Mouse (Mus musculus) left cerebral cortex, postnatal 36 days (tissue): ENCODE data around the gene Pcif1. TPM values are rescaled to one million over a fixed set of nuclear protein-coding genes. Genes with fewer than 3 reads are reported as not detected.

Experiments used
- DNase-seq, 2 experiments: peaks; one replicate each; pipeline ENCODE4 v3.0.0; 2021 to 2022; ENCODE audit warnings: low spot score in 2 of 2, mixed read lengths in 1 of 2
- intact Hi-C: fragments of 180-260 bp; cut with DNase I; formaldehyde crosslinking; loops from one replicate; pipeline ENCODE4 v1.15.1; 2025
- total RNA-seq, 2 experiments: library from RNA; stranded (reverse); gene quantifications; 2 replicates each; pipeline ENCODE4 v1.2.3; 2021

Gene Pcif1
- total RNA-seq, 2 experiments from 2014 or later, result 42.8 to 46.7 TPM

DNA sequence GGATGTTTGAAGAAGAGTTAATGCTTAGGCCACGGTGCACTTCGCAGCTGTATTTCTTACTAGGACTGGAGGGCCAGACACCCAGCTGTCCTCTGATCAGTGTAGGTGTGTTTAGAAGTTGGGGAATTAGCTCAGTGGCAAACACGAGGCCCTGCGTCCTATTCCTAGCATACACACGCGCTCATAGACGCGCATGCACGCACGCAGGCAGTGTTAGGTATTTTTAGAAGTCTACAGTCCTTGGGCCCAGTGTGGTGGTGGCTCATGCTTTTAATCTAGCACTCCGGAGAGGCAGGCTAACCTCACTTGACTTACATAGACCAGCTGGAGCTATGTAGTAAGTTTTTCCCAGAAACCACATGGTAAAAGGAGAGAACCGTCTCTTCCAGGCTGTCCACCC is 33.0 kb downstream of the Pcif1 start:
- intact Hi-C loops, result loop anchor here (2.0 kb wide), 1 partner anchor 123 kb away; the partner anchor contains the start of gene Ncoa5
- DNase-seq, result peak; percentile 62 to 64

DNA sequence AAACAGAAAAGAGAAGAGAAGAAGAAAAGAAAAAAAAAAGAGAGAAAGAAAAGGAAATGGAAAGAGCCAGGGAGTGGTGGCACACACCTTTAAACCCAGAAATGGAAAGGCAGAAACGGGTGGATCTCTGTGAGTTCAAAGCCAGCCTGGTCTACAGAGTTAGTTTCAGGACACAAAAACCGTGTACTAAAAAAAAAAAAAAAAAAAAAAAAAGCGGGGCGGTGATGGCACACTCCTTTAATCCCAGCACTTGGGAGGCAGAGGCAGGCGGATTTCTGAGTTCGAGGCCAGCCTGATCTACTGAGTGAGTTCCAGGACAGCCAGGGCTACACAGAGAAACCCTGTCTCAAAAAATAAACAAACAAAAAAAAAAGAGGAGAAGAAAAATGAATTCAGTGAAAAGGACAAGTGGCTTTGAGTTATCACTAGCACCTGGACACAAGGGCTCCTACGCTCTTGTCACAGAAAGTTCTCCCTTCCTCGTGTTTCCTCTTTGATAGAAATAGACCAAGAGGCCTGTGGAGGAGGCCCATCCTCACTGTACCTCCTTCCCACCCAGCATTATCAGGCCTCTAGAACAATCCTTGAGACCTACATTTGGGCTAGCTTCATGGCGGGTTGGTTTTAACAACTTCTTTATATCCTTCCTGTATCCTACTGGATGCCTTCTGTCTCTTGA is 33.8 kb downstream of the Pcif1 start:
- intact Hi-C loops, result loop anchor here (2.0 kb wide), 1 partner anchor 122 kb away; the partner anchor contains the start of gene Ncoa5
- DNase-seq, result no peak

DNA sequence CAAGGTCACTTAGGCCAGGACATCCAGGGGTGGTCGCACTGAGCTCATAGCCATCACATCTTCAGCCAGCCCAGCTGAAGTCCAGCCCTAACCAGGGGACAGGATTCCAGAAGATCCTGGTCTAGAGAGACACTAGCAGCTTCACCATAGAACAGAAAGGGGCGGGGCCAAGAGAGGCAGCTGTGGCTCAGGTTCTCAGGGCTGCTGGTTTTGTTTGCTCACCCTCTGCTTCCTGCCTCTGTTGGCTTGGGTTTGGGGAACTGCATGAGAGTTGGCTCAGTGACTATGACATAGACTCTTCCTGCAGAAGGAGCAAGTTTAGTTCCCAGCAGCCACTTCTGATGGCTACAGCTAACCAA is 34.3 kb downstream of the Pcif1 start:
- intact Hi-C loops, result loop anchor here (2.0 kb wide), 1 partner anchor 121 kb away; the partner anchor contains the start of gene Ncoa5
- no peak for DNase-seq

DNA sequence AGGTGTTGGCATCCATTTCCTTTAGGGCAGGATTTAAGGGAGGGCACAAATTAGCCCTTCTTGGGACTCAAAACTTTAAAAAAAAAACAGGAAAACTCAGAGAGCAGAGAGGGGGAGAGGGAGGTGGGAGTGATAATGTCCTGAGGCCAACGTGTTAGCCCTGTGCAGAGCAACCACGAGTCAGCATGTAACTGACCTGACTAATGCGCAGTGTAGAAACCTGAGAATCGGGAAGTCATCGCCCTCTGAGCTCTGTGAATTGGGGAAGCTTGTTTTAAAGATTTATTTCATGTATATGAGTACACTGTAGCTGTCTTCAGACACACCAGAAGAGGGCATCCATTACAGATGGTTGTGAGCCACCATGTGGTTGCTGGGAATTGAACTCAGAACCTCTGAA is 37.7 kb downstream of the Pcif1 start:
- no peak for DNase-seq
- intact Hi-C loops, result no loop called here

DNA sequence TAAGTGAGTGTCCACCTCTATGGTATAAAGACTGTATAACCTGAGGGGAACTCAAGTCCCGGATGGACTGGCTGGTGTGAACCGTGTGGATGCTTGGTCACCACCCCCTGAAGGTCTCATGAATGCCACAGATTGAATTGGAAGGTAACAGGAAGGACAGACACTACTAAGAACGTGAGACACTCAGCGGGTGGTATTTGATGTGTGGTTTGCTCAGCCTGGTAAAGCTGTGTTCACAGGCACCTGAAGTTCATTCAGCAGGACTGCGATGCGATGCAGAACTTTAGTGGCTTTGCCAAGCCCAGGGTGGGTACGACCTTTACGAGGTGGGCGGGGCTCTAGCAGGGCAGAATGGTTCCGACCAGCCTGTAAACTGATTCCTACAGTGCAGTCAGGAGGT is 38.3 kb downstream of the Pcif1 start:
- DNase-seq, result no peak
- intact Hi-C loops, result no loop called here

DNA sequence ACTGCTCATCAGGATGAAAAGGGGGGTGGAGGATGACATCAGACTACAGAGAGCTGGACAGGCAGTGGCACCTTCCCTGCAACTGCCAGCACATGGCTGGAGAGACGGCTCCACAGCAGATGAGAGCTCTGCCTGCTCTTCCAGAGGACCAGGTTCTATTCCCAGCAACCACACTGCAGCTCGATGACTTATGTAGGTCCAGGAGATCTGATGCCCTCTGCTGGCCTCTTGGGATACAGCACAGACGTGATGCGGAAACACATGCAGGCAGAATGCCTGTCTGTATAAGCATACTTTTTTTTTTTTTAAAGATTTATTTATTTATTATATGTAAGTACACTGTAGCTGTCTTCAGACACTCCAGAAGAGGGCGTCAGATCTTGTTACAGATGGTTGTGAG is 39.2 kb downstream of the Pcif1 start:
- intact Hi-C loops, result no loop called here

DNA sequence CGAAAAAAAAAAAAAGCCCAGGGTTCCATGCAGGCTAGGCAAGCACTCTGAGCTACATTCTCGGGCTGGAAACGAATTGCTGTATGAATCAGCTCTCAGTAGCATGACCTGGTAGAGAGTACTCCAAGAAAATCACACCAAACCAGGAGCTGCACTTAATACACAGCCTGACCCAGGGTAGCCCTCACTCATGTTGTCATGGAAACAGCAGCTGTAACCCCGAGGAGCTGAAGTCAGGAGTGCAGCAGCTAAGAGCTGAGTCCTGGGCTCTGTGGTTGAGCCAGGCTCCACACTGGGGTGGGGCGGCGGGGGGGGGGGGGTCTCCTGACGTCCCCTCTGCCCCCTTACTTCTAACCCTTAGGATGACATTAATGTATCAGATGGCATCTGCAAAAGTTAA is 42.9 kb downstream of the Pcif1 start:
- DNase-seq, result no peak
- intact Hi-C loops, result no loop called here

More for the DNA sequence above, 39.2 kb downstream of the Pcif1 start:
- no peak for DNase-seq

DNA sequence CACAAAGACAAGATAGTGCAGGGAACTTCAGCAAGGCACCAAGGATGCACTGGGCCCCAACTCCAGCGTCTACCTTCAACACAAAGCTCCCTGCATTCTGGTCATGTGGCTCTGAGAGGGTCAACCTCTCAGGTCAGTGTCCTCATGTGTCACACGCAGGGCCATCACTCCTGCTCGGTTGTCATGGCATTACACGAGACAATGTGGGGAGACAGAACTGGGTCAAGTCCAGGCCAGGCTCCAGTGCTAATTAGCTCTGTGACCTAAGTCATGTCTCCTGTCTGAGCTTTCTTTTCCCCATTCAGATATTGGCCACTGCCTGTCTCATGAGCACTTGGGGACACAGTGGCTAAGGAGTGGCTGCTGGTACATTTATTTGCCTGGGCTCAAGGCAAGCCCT is 44.2 kb downstream of the Pcif1 start:
- intact Hi-C loops, result no loop called here

DNA sequence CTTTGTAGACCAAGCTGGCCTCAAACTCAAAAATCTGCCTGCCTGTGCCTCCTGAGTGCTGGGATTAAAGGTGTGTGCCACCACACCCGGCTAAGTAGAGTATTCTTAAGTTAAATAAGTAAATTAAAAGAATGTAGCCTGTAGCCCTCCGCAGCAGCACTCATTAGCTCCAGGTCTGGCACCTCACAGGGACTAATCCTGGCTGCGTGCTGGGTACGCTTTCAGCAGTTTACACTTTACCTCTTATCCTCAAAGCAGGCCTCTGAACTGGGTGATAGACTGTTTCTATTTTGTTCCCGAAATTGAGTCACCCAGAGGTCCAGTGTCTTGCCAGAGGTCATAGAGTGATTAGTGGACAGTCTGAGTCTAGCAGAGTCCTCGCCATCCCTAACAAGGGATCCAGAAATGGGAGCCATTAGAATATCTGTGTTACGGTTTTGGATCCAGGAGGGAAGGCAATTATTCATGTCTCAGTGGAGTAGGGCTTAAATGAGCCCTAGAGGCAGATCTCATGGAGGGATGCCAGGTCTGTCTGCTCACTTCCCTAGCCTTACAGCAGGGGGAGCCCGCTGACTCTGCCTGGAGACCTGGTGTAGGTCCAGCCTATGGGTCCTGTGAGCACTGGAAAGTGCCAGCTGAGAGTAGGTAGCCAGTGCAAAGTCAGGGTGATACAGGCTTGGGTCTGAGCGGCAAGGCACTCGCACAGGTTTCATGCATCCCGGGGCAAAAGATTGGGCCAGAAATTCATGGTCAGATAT is 45.2 kb downstream of the Pcif1 start:
- intact Hi-C loops, result no loop called here
- peak; percentile 86 to 87 for DNase-seq

More for the DNA sequence above, 44.2 kb downstream of the Pcif1 start:
- DNase-seq, result no peak

DNA sequence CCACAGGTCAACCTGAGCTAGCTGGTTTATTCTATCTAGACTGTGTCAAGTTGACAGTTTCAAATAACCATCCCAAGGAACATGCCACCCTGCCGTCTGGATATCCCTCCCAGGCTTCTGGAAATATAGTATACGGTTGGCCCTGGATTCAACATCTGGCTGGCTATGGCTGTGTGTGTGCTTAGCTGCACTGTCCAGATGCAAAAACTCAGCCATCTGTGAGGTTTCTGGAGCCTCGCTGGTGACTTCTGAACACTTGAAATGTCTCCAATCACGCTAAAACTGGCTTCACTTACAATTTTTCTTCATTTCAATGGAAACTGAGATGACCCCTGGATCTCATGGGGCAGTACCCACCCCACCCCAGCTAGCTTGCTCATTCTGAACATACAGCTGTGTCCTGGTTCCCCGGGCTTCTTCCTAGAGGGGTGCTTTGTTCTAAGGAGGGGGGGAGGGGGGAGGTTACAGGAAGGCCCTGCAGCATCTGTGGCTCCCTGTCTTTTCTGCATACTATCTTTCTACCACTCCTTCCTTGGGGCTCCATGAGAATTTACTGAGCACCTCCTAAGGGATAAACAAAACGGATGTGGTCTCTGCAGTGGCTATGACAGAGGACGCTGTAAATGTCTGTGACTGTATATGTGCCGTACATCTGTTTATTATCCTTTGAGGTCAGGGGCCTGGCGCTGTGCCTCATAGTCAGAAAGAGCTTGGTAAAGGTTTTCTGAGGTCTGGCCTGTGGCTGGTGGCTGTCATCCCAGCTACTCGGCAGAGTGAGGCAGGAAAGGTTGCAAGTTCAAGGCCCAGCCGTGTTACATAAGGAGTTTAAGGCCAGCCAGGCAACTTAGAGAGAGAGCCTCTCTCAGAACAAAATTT is 51.8 kb downstream of the Pcif1 start:
- intact Hi-C loops, result no loop called here
- DNase-seq, result no peak

DNA sequence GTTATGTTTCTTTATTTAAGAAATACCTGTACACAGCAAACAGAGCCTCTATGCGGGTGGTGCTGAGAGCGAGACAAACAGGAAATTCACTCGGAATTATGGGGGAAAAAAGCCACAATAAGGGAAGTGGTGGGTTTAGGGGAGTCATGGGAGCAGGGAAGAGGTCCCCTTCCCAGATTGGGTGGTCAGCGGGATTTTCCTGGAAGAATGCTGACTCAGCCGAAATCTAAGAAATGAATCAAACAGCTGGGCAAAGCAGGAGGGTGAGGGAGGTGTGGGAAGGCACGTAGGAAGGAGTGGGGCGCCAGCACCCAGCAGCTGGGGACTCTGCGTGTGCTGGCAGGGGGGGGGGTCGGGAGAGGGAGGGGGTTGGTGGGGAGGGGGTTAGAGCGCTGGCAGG is 54.4 kb downstream of the Pcif1 start:
- intact Hi-C loops, result no loop called here
- DNase-seq, result no peak

DNA sequence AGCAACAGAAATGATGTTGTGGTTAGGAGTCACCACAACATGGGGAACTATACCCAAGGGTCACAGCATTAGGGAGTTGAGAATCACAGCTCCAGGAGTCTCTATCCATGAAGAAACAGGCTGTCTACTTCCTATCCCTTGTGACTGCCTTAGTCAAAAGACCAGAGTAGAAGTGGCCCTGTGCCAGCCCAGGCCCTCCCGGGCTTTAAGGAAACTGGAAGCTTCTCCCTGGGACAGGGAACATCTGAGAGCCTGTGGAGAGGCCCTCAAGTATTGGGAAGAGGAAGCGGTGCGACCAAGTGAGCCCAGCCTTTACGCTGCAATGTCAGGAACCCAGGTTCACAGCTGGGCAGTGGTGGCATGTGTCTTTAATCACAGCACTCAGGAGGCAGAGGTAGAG is 56.9 kb downstream of the Pcif1 start:
- intact Hi-C loops, result no loop called here
- no peak for DNase-seq

DNA sequence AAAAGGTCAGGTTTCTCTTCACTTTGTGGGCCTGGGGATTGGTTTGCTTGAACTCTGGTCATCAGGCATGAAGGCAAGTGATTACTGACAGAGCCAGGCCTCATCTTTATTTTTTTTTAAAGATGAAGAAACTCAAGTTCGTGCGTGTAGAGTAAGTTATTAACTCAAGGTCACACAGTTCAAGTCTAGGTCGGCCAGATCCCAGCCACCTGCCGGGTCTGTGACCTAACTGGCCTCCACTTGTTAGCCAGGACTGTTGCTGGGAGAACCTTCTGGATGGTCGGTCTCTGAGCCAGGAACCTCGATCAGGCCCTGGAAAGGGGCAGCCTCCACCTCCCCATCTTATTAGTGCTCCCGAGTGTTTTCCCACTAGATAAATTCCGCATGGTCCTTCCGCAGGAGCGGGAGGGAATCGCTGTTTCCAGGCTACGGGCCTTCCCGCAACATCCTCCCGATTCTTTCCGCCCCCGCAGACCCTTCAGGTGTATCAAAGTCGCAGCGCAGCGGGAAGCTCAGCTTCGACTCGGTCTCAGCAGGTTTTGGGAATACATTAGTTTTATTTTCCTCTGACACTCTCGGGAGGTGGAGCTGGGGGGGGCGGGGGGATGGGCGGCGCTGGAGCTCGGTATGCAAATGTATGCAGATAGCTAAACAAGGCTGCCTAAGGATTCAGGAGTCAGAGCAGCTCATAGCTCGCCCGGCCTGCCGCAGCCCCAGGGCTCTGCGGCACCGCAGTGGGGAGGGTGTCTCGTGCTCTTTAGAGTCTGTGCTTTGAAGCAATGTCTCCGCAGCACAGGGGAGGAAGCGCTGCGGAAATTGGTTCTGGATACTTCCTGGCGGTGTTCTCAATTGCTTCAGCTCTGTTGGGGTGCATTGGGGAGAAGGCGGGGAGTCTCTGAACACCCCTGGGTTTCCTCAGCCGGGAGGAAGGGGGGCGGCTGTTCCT is 59.3 kb downstream of the Pcif1 start:
- intact Hi-C loops, result no loop called here
- peak; percentile 68 to 69 for DNase-seq

DNA sequence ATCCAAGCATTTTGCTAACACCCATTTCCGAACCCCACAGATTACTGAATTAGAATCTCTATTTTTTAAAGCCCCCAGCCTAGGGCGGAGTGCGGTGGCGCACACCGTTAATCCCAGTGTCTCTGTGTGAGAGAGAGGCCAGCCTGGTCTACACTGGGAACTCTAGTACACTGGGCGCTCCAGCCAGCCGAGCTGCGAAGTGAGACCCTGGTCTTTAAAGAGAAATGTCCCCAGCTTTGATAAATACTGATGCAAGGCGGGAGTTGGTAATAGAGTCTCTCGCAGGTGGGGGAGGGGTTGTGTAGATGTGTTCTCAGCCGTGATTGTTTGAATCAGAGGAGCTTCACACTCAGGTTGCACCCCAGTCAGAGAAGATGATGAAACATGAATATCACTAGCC is 60.0 kb downstream of the Pcif1 start:
- intact Hi-C loops, result no loop called here

DNA sequence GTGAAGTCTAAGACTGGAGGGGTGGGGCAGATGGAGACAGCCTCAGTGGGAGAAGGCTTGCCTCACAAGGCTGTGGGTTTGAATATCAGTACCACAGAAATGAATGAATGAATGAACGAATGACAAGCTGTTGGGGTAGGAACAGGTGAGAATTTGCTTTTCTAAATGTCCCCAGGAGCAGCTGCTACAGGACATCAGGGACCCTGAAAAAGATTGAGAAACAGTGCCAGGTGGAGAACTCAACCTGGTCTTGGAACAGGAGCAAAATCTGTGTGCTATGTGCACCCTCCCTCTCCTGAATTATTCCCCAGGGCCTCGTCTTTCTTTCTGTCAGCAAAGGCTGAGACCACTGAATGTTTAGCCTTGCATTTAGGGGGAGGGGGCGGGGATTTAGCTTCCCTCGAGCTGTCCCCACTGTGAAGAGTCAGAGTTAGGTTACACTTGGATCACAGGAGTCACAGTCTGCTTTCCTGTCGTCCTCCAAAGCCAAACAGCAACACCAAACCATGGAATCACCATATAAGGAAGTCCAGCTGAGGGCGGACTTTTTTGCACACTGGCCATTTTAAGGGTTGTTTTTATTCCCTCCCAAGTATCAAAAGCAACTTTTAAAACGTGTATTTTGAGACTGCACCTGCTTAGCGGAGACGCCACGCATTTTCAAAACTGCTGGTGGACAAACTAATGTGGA is 61.2 kb downstream of the Pcif1 start, which contains the start of gene Mmp9:
Gene Mmp9, plus strand, starts transcription at position 641 of the 691 bp plus-strand sequence.
- DNase-seq, result no peak
- intact Hi-C loops, result no loop called here

More for the DNA sequence above, 60.0 kb downstream of the Pcif1 start:
- peak; percentile 27 to 28 for DNase-seq

DNA sequence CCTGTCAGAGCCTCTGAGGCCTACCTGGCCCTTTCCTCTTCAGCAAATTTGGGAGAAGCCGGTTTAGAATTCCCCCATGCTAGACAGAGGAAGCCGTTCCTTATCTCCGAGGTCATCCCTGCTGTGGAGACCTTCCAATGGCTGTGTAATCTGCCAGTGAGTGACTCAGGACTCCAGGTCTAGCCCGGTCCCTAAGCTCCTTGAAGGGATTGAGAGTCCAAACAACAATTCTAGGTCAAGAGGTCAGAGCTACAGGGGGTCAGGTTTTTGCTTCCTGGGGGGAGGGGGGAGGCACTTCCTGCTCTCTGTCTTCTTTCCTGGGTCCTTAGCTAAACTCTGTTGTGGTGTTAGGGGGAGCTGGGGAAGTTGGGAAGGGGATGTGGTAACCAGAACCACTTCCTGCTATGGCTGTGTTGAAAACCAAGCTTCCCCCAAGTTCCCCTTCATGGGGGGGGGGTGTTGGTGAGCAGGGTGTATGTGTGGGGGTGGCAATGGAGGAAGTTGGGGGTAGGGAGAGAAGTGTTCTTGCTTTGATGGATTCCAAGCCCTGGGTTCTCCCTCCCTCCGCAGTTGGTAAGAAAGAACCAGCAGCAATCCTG is 63.7 kb downstream of the Pcif1 start:
- intact Hi-C loops, result no loop called here
- no peak for DNase-seq
